Mouse (Mus musculus): Measurements from ENCODE around the gene Gm20671.
"Not testable (repeated sequence)": the region's sequence is repeated elsewhere in the genome, so short reads cannot be mapped to it uniquely, and the experiment has no call there.

Gene Gm20671

DNA sequence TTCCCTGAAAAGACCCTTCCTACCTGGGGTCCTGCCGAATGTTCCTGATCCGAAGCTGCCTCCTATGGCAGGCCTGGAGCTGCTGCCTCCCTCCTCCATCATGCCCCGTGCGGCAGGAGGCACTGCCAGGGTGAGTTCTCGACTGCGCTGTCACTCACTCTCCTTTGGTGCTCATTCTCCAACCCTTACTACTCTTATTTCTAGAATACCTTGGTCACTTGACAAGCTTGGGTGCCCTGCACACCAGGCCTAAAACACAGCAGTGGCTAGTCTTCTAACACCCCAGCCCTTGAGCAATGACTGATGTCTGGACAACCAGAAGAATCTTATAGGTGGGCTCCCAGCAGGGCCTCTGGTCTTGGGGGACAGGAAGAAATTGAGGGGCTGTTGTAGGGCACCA is 93.0 kb downstream of the Gm20671 start:
- not testable (repeated sequence) for DNase-seq (ENCODE audit: low spot score)

DNA sequence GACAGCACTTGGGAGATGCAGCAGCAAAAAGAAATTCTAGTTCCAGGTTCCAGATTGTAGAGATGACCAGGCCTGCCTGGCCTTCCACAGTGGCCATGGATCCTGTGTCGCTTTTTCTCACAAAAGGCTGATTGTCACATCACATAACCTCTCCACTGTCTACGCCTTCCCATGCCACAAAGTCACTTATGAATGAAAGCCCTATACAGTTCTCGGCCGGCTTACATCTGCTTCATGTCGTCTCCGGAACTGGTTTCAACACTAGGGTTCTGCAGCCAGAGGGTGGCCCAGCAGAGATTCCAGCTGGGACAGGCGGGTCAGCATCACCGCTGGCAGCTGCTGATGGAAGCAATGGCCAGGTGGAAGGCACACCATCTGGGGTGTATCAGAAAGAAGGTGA is 98.1 kb downstream of the Gm20671 start:
- no peak for DNase-seq (ENCODE audit: low spot score)

DNA sequence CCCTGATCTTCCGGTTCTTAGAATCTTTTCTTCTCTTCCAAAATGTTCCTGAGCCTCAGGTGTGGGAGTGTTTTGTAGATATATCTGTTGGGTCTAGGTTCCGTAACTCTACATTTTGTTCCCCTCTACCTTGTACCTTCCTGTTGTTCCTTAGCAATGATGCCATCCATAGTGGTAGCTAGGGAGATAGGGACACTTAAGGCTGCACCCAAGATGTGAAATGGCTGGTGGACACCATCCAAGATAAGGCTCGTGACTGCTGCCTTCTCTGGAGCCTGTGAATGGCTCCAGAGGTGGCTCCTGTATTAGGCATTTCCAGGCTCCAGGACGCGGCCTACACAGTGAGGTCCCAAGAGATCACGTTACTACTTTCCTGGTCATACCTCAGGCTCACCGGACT is 98.6 kb downstream of the Gm20671 start:
- DNase-seq (ENCODE audit: low spot score) = no peak

DNA sequence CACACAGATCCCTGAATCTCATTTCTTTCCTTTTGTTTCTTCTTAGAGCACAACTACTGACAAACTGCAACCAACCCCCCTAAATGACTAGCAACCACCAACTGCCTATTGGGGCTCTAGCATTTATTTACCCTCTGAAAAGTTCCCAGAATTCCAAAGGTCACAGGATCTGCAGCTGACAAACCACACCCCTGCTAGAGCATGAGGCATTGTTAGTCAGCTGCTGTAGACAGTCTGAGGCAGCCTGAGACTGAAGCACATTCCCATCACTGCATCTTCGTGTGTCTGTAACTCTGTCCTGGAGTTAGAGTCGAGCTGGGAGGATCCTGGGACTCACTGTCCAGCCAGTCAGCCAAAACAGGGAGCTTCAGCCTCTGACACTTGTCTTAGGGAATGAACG is 101.5 kb downstream of the Gm20671 start:
- DNase-seq (ENCODE audit: low spot score) = not testable (repeated sequence)

DNA sequence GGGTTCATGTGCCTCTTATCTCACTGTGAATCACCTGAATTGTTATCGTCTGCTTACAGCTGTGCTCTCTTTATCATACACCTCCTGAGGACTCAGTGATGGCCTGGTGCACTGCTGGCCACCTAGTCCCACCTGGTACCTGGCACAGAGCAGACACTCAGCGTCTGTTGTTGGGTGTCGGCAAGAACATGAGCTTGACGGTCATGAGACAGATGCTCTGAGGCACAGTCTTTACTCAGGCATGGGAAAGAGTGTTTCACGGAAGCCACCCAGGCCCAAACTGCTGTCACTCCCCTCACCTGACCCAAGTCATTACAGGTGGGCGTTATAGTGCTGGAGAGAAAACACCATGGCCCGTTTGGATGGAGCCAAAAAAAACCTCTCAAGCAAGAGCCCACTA is 102.9 kb downstream of the Gm20671 start:
- DNase-seq (ENCODE audit: low spot score) = no peak

DNA sequence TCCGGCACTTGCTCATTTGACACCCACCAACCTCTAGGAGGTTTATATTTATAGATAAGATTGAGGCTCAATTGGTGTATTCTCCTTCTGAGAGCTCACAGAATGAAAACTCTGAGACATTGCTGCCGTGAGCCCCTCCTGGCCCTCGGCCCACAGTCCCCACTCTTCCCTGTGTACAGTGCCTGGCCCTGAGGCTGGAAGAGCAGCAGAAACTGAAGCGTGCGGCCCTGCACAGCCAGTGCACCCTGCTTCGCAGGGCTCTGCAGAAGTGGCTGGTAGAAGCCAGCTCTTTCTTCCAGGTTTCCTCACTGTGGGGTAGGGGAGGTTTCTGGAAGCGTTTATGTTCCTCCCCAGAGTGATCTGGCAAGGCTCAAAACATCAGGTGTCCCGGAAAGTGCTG is 104.2 kb downstream of the Gm20671 start:
- not testable (repeated sequence) for DNase-seq (ENCODE audit: low spot score)

DNA sequence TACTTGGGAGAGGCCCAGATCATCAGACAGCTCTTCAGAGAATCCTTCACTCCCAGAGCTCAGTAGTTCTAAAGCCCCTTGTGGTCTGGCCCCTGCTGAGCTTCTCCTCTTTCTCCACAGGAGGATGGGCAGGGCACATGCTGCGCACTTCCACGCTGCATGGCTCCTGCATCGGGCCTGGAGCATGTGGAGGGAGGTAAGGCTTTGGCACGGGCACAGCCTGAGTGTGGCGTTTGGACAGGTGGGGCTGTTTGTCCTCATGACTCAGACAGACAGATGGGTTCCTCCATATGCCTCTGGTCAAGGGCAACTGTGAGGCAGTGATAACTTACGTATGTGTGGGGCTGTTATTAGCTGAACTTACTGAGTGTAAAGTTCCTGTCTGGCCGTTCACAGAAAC is 104.6 kb downstream of the Gm20671 start:
- DNase-seq (ENCODE audit: low spot score) = no peak

DNA sequence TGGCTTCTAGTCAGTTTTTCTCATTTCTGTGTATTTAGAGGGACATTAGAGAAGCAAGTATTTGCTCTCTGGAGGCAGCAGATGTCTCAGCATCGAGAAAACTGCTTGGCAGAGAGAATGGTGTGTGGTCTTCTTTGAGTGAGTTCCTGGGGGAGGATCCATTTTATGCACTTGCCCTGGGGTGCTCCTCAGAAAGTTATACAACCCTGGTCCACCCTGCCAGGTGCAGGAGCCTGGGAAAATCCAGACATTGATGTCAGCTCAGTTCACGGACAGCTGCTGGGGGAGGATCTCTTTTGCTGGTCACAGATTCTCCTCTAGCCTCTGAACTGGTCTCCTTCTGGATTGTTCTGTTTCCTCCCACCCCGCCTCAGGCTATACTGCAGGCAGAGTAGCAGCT is 105.6 kb downstream of the Gm20671 start:
- no peak for DNase-seq (ENCODE audit: low spot score)

DNA sequence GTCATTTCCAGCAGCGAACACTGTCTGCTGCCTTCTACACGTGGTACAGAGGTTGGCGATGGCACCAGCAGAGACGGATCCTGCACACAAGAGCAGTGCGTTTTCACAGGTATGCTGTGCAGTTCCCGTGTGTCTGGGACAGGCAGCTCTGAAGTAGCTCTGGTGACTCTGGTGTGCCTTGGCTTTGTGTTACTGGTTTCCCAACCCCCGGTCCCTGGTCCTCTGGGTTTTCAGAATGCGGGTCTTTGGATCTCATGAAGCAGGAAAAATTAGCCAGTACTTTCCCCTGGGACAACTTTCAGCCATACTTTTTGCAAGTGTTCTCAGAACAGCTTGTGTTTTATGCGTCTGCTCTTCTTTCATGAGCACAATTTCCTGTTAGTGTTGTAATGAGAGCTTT is 106.5 kb downstream of the Gm20671 start:
- no peak for DNase-seq (ENCODE audit: low spot score)

DNA sequence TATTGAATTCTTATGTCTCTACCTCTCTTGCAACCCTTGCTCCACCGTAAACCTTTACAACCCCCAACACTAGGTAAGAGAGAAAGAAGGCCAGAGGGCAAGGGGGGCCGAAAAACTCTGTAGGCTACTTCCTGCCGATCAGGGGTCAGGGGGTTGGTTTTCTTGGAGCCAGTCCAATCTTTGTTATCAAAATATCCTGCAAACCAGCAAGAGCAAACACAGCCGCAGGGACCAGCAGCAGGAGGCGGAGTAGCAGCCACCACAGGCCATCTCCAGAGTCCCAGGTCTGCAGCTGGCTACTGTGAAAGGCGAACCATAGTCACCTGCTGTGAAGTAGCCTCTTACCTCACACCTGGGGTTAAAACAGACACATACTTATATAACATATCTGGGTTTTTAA is 108.0 kb downstream of the Gm20671 start:
- DNase-seq (ENCODE audit: low spot score) = no peak

DNA sequence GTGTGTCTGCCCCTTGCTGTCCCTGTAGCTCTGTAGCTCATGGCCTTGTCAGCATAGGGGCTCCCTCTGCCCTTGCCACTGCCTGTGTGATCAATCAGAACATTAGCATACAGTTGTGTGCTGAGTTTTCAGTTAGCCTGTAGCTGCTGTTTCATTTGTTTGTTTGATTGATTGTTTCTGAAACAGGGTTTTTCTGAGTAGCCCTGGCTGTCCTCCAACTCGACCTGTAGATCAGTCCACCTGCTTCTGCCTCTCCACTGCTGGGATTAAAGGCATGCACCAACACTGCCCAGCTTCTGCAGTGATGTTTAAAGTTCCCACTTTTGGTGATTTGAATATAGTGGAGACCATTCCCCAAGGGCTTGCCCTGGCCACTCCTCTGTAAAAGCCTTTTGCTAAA is 109.2 kb downstream of the Gm20671 start:
- no peak for DNase-seq (ENCODE audit: low spot score)

DNA sequence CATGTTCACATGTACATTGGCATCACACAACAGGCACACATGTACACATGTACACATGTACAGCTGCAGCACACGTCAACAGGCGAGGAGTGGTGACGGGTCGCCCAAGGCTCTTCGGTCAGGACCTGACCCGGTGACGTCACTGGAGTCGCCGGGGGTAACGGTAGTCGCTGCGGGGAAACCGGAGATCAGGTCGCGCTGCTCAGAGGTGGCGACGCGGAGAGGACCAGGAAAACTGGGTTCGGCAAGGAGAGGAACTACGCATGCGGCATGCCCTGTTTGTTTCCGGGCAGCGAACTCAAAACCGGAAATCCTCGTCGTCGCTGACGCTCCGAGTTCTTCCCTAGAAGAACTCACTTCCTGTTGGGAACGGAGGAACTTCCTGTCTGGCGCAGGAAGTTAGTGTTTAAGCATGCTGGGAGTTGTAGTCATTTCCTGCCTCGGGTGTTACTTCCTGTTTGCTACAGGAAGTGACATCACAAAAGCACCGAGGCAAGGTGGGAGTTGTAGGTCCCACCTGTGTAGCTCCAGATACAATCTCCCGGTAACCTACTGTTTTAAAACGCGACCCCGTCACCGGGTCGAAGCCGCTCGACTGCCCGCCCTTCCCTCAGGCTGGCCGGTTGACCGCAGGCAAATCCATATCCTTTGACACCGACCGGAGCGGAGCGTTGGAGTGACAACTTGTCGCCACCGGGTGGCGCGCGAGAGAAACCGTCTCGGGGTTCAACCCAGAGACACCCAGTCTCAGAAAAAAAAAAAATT is 113.0 kb downstream of the Gm20671 start:
- DNase-seq (ENCODE audit: low spot score) = peak; percentile 91

DNA sequence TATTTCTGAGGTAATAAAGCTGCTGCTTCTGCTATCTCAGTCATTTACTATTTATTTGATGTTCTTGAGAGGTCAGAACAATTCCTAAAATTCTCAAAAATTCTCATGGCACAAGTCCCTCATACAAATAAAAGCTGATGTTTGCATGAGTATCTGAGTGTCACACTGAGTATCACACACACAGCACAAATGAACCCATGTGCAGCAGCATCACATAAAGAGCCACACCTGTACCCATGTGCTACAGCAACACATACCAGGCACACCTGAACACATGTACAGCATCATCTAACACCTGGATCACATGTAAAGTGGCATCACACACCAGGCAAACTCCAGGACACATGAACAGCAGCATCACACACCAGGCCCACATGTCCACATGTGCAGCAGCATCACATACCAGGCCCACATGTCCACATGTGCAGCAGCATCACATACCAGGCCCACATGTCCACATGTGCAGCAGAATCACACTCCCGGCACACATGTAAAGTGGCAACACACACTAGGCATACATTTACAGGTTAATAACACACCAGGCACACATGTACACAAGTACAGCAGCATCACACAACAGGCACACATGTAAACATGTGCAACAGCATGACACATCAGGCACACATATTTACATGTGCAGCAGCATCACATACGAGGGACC is 113.7 kb downstream of the Gm20671 start:
- DNase-seq (ENCODE audit: low spot score) = no peak

DNA sequence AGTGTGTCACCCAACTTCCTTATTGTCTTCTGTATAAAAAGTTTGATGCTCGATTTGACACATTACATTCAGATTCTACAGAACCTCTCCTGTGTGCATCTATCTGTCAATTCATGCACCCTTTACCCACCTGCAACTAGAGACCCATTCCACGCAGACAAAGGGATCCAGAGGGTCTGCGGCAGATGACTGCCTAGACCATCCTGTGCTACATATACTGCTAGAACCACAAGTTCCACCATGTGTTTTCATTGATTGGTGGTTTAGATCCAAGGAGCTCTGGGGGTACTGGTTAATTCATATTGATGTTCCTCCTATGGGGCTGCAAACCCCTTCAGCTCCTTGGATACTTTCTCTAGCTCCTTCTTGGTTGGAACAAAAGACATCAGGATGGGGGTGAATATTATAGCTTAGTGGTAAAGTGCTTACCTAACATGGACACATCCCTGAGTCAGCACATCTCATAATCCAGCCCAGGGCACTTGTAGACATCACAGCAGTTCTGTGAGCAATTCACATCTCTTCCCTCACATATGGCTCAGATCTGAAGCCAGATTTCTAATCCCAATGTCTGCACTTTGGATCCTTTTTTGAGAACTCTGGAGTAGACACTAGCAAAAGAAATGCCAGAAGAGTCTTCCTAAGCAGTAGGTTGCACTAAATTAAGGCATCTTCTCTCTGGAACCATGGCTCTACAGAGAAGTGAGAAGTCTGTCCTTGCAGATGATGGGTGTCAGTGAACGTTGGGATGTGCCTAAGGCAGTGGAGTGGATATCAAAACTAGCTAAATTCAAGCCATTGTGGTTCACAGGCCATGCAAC is 114.5 kb downstream of the Gm20671 start:
- no peak for DNase-seq (ENCODE audit: low spot score)

DNA sequence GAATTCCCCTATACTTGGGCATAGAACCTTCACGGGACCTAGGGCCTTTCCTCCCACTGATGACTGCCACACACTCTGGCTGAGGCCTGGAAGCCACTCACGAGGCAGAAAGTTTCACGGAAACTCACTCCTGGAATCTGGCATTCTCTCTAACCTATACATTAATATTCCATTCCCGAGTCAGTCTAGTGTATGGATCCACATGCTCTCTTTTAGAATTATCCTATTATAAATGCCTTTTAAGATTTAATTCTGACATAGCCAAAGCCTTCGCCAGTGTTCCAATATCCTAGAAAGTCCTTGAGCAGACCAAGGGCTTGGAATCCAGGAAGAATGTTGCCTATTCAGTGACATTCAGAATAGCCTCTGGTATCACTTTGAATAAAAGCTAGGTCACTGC is 115.4 kb downstream of the Gm20671 start:
- DNase-seq (ENCODE audit: low spot score) = no peak

DNA sequence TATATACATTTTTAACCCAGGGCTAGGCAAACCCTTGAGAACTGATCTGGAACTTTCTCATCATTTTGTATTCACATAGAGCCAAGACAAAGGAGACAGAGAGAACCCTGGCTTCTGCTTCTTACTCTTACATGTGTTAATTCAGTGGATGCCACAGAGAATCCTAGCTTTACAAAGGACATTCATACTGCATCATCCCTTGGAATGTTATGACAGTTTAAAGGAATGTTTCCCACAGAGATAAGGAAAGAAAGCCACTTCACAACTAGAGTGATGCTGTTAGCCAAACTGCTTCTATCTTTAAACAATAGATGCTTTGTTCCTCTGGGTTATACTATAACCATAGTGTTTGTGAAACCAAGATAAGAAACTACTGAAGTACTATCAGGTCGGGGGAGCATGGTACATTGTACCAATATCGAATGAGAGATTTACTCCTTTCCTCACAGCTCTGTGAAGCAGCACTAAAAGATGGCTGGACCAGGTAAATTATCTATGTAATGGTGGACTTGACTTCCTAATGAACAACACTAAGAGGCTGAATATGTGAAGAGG is 120.6 kb downstream of the Gm20671 start:
- DNase-seq (ENCODE audit: low spot score) = no peak

DNA sequence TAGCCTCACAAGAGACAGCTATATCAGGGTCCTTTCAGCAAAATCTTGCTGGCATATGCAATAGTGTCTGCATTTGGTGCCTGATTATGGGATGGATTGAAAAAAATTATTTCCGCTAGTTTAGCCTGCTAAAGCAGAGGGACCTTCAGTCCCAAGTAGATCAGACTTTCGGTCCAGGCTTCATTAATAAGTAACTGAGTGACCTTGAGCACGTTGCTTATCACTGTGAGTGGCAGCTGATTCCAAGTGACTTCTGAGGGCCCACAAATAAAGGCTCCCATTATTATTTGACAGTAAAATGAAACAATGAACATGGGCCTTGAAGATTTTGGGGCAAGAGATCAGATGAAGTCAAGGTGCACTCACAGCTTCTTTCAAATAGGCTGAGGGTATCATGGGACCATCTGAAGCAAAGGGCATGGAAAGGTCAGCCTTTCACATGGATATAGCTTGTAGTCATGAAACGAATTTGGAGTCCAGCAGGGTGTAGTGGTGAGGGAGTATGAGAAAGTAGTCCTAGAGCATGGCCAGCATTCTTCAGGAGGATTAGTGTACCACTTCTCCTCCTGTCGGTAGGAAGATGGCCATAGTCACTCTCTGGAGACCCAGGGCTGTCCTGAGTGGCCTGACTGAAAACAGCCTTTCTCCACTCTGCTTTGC is 129.6 kb downstream of the Gm20671 start:
- no peak for DNase-seq (ENCODE audit: low spot score)

DNA sequence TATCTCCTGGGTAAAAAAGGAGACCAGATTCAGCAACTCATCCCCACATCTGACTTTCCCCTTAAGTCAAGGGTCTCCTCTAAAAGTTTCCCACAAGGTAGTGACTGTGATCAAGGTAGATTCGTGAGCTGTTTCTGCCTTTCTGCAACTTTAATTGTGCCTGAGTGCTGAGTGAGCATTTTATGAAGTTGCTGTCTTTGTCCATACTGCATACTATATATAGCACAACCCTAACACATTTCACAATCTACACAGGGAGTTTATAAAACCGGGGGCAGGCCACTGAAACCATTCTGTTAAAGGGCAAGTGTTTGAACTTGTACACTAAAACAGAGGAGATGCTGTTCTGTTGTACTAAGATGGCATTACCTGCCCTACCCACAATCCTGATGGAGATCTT is 133.5 kb downstream of the Gm20671 start:
- no peak for DNase-seq (ENCODE audit: low spot score)
